Mouse (Mus musculus) neutrophil, adult 83 days (primary cell): ENCODE measurements around the gene Hba-a2. TPM values are rescaled to one million over a fixed set of nuclear protein-coding genes. Genes with fewer than 3 reads are reported as not detected.

Experiments used
- total RNA-seq, 2 experiments: library from RNA; stranded (reverse); gene quantifications; one replicate each; pipeline ENCODE4 v1.2.4; 2023

Hba-a2 gene
- 100 to 1,000 TPM; 250 to 473 TPM for total RNA-seq

DNA sequence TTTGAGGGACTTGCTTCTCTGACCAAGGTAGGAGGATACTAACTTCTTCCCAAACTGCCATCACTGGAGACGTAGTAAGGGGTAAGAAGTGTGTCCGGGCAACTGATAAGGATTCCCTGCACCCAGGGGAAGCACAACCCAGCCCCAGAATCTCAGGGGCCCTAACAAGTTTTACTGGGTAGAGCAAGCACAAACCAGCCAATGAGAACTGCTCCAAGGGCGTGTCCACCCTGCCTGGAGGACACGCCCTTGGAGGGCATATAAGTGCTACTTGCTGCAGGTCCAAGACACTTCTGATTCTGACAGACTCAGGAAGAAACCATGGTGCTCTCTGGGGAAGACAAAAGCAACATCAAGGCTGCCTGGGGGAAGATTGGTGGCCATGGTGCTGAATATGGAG, at the start of gene Hba-a2:
TSS of gene Hba-a2 (plus strand) at position 287 of the 400 bp plus-strand sequence.

DNA sequence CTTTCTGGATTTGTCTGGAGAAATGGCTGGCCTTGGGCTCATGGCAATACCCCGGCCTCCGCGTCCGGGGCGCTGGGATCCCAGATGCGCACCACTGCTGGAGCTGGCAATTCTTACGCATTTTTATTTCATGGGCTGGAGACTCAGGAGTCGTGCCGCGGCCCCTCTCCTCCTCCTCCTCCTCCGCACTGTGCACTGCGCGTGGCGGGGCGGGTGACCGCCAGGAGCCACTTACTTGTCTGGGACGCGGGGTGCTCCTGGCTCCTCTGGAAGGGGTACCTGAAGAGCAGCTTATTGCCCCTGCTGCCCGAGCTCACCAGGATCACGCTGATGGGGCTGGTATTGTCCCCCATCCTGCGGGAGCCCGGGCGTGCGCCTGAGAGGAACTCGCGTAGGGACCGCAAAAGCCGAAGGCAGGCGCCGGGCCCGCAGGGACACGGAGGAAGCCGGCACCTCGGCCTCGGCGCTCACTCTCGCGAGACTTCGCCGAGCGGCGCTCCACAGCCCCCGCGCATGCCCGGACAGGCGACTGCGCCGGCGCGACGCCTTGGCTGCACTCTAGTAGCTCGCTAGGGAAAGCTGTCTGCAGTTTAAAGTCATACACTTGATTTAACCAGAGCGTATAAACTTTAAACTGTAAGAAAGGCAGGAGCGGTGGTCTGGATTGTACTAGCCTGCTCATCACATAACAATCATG, 29.0 kb upstream of the Hba-a2 start, which contains the start of gene Nprl3:
TSS of gene Nprl3 (minus strand) at position 520 of the 697 bp plus-strand sequence.

DNA sequence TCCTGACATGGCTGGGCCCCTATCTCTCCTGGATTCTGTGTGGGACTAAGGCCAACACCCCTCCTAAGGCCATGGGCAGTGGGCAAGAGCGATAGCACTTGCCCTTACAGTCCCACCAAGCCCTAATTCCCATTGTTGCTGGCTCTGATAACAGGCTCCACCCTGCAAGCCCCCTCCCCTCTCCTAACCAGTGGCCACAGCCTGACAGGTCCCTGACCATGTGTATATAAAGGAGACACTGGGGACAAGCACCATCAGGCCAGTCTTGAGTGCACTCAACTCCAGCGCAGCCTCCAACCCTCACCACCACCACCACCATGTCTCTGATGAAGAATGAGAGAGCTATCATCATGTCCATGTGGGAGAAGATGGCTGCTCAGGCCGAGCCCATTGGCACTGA, 19.9 kb upstream of the Hba-a2 start, which contains the start of gene Hba-x:
TSS of gene Hba-x (plus strand) at position 54 of the 400 bp plus-strand sequence.

DNA sequence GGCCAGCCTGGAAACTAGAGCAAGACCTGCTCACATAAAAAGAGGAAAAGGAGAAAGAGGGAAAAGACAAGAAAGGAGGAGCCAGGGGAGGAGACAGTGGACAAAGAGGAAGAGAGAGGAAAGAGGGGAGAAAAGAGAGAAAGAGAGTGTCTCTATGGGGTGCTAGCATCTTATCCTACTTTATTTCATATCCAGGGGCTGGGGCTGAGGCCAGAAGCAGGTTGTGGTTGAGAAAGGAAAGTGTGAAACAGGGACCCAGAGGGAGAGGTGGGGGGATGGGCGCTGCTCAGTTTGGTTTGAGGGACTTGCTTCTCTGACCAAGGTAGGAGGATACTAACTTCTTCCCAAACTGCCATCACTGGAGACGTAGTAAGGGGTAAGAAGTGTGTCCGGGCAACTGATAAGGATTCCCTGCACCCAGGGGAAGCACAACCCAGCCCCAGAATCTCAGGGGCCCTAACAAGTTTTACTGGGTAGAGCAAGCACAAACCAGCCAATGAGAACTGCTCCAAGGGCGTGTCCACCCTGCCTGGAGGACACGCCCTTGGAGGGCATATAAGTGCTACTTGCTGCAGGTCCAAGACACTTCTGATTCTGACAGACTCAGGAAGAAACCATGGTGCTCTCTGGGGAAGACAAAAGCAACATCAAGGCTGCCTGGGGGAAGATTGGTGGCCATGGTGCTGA, 13.1 kb upstream of the Hba-a2 start, which contains the start of gene Hba-a1:
TSS of gene Hba-a1 (plus strand) at position 421 of the 687 bp plus-strand sequence.

DNA sequence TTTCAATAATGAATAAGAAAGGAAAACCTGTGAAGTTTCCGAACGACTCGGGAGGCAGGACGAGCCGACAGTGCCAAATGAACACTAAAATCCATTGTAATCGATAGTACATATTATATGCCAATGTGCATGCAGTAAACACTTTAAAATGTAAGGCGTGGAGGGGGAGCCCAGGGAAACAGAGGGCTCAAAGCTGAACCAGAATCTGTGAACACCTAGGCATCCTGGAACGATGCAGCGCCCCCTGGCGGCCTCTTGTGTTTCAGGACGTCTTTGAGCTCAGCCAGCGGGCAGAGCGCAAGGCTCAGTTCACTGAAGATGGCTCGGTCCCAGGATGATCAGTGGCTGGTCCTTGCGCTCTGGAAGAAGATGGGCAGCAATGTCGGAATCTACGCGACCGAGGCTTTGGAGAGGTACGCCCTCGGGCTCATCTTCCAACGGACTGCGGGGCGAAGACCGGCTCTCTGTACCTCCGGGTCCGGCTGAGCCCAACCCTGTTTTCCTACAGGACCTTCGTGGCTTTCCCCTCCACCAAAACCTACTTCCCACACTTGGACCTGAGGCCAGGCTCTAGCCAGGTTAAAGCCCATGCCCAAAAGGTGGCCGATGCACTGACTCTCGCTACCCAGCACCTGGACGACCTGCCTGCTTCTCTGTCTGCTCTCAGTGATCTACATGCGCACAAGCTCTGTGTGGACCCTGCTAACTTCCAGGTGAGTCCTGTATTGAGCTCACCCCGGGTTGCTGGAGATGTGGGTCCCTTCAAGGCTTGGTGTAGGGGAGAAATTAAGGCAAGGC, 9.4 kb upstream of the Hba-a2 start, which contains the start of gene Hbq1b:
TSS of gene Hbq1b (plus strand) at position 271 of the 798 bp plus-strand sequence.

DNA sequence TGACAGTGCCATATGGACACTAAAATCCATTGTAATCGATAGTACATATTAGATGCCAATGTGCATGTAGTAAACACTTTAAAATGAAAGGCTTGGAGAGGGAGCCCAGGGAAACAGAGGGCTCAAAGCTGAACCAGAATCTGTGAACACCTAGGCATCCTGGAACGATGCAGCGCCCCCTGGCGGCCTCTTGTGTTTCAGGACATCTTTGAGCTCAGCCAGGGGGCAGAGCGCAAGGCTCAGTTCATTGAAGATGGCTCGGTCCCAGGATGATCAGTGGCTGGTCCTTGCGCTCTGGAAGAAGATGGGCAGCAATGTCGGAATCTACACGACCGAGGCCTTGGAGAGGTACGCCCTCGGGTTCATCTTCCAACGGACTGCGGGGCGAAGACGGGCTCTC, 3.6 kb downstream of the Hba-a2 start, which contains the start of gene Hbq1a:
TSS of gene Hbq1a (plus strand) at position 205 of the 400 bp plus-strand sequence.

Other genes with a start within 250 kb of the Hba-a2 start
- under 1 TPM; 0.09 to 0.18 TPM for gene Il9r, start 96.2 kb upstream of the Hba-a2 start, total RNA-seq
- gene Snrnp25, start 91.1 kb upstream of the Hba-a2 start, total RNA-seq, result 10 to 100 TPM; 12.7 to 13.7 TPM
- gene Rhbdf1, start 74.2 kb upstream of the Hba-a2 start, total RNA-seq, result under 1 TPM; 0.59 to 0.60 TPM
- 1 to 10 TPM; 6.5 to 8.1 TPM for gene Mpg, start 70.0 kb upstream of the Hba-a2 start, total RNA-seq
- gene Nprl3, start 28.8 kb upstream of the Hba-a2 start, total RNA-seq, result 10 to 100 TPM; 12.6 to 18.4 TPM
- not detected for gene Hba-x, start 20.1 kb upstream of the Hba-a2 start, total RNA-seq
- 1,000 to 10,000 TPM in 1 of 2 experiments, 100 to 1,000 TPM in 1; 698 to 1,330 TPM for gene Hba-a1, start 13.0 kb upstream of the Hba-a2 start, total RNA-seq
- 1 to 10 TPM; 2.6 to 5.5 TPM for gene Hbq1b, start 9.5 kb upstream of the Hba-a2 start, total RNA-seq
- gene Hbq1a, start 3.6 kb downstream of the Hba-a2 start, total RNA-seq, result not detected
- gene Sh3pxd2b, start 51.3 kb downstream of the Hba-a2 start, total RNA-seq, result 1 to 10 TPM; 3.6 to 5.6 TPM
- gene Ubtd2, start 158.9 kb downstream of the Hba-a2 start, total RNA-seq, result 1 to 10 TPM; 1.5 to 2.3 TPM
- 1 to 10 TPM in 1 of 2 experiments, under 1 TPM in 1; 0.57 to 1.3 TPM for gene Efcab9, start 235.6 kb downstream of the Hba-a2 start, total RNA-seq
- 100 to 1,000 TPM; 143 to 170 TPM for gene Stk10, start 236.8 kb downstream of the Hba-a2 start, total RNA-seq